Mouse (Mus musculus): ENCODE measurements around the gene Kidins220. TPM values are rescaled to one million over a fixed set of nuclear protein-coding genes. Genes with fewer than 3 reads are reported as not detected.

Gene Kidins220
- 235 and 458 TPM in 2 replicates for polyA plus RNA-seq (2012; ENCODE audit: insufficient read depth, insufficient read length, low replicate concordance, missing spikeins)

GRCm38 (mm10) chr12:24974446-24975114 is at the start of gene Kidins220:
Gene Kidins220 (plus strand): TSS chr12:24974925.
- peak within 1 kb of the TSS; percentile 68 for H3K27ac ChIP-seq (ENCODE audit: insufficient read depth, low read depth, low read length)
- peak; percentile 74; the same call in 1 of the 2 replicates for TF ChIP-seq POLR2A (IDR thresholded peaks at IDR 0.05; ENCODE audit: insufficient read depth, low read depth, low read length)
- TF ChIP-seq CTCF (IDR thresholded peaks at IDR 0.05; ENCODE audit: insufficient read depth, low read depth, low read length): no peak
- H3K4me1 ChIP-seq (ENCODE audit: control insufficient read depth, insufficient read depth, low read length): 0 out of 2 replicates have a peak, but pooled peaks cover 3% of the 10 kb centered on the region
- 13% methylated on average over 29 of the region's 29 CpGs for WGBS
- H3K4me3 ChIP-seq (ENCODE audit: insufficient read depth, low read depth, low read length): peak within 1 kb of the TSS; percentile 85

- no peak overlapping the region for H3K27ac ChIP-seq (ENCODE audit: insufficient read depth, low read depth, low read length)
- WGBS: 90% methylated on average over 5 of the region's 5 CpGs
- H3K4me1 ChIP-seq (ENCODE audit: control insufficient read depth, insufficient read depth, low read length): peaks cover 9% of the 10 kb centered on the region
- H3K4me3 ChIP-seq (ENCODE audit: insufficient read depth, low read depth, low read length): no peak overlapping the region
- TF ChIP-seq POLR2A (IDR thresholded peaks at IDR 0.05; ENCODE audit: insufficient read depth, low read depth, low read length) (no peak), CTCF (IDR thresholded peaks at IDR 0.05; ENCODE audit: insufficient read depth, low read depth, low read length) (no peak)
These were observed 49.4 kb upstream of the Kidins220 start for GRCm38 (mm10) chr12:24925276-24925675.

DNA sequence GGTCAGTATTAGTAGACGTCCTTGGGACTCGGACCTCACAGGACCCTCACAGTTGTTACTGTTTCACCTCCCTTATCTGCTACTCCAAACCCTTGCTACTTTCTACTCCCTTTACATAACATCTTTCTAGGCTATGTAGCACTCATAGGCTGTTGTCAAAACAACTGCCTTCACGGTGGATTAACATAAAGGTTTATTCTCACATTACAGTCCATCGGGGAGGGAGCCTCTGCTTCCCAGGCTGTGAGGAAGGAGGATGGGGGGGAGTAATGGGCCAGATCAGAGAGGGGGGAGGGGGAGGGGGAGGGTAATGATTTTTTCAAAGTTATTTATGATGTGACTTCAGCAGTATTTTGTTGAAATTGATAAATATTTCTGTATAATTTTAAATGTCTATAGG is 49.0 kb upstream of the Kidins220 start:
- Histone ChIP-seq H3K4me3 (ENCODE audit: insufficient read depth, low read depth, low read length) (no peak overlapping the region), H3K4me1 (ENCODE audit: control insufficient read depth, insufficient read depth, low read length) (peaks cover 11% of the 10 kb centered on the region), H3K27ac (ENCODE audit: insufficient read depth, low read depth, low read length) (no peak overlapping the region)
- 69% methylated on average over 4 of the region's 4 CpGs for WGBS
- TF ChIP-seq CTCF (IDR thresholded peaks at IDR 0.05; ENCODE audit: insufficient read depth, low read depth, low read length) (no peak), POLR2A (IDR thresholded peaks at IDR 0.05; ENCODE audit: insufficient read depth, low read depth, low read length) (no peak)

DNA sequence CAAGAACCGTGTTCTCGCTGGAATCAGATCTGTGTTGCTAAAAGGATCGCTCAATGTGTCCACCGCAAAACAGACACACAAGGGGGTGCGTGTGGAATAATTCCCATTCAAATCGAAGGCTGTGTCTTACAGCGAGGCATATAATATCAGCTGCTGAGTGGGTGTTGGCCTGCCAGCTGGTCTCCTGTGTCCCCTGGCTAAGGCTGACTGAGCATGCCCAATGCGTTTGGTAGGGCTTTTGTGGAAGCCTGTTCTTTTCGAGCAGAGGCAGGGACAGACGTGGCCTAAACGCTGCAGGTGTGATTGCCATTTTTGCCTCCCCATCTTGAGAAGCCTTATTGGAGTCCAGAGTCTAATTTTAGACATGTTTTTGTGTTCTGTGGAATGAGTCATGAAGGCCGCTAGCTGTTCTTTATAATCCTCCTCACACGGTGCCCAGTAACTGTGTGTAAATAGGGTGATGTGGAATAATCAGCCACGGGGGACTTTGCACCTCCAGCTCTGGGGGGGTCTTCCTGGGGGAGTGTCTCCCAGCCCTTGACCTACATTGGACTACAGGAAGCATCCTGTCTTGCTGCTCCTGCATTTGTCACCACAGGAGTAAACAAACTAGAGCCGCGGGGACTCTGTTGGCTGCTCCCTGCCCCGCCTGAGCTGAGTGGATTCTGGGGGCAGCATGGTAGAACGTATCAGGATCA is 46.5 kb upstream of the Kidins220 start:
- Histone ChIP-seq H3K27ac (ENCODE audit: insufficient read depth, low read depth, low read length) (peak overlapping the region; percentile 77), H3K4me1 (ENCODE audit: control insufficient read depth, insufficient read depth, low read length) (peaks cover 14% of the 10 kb centered on the region), H3K4me3 (ENCODE audit: insufficient read depth, low read depth, low read length) (no peak overlapping the region)
- TF ChIP-seq POLR2A (IDR thresholded peaks at IDR 0.05; ENCODE audit: insufficient read depth, low read depth, low read length): no peak
- no peak for TF ChIP-seq CTCF (IDR thresholded peaks at IDR 0.05; ENCODE audit: insufficient read depth, low read depth, low read length)
- WGBS: 39% methylated on average over 18 of the region's 18 CpGs

DNA sequence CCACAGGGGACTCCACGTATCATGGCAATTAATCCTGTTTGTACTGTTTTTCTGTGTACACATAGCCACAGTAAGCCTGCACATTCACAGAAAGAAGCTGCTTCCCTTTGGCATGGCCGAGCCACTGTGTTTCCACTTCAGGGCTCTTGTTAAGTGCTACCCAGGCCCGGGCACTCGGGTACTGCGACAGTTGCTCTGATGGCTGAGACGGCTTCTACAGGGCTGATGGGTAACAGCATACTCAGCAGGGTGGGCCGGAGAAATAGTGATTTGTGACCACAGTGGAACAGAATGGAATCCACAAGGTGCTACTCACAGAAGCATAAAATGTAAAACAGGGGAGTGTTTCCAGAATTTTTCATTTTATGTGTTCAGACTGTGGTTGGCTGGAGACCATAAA is 45.7 kb upstream of the Kidins220 start:
- 0 out of 2 replicates have a peak overlapping the region, but pooled peaks have one; percentile 77 for H3K27ac ChIP-seq (ENCODE audit: insufficient read depth, low read depth, low read length)

DNA sequence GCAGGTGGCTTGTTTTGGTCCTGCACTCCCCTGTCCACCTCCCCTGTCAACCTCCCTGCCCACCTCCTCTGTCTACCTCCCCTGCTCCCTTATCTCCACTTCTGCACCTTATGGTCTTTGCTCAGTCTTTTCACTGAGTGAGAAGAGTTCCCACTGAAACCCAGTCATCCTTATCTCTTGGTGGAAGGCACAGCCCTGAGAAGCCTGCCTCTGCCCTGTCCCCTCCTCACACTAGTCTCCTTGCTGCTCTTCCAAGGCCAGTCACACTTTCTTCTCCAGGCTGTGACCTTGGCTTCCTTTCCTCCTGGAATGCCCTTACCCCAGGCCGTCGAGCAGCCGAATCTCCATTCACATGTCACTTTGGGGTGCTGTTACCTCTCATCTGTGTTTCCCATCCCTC is 44.0 kb upstream of the Kidins220 start:
- TF ChIP-seq CTCF (IDR thresholded peaks at IDR 0.05; ENCODE audit: insufficient read depth, low read depth, low read length) (no peak), POLR2A (IDR thresholded peaks at IDR 0.05; ENCODE audit: insufficient read depth, low read depth, low read length) (no peak)
- H3K27ac ChIP-seq (ENCODE audit: insufficient read depth, low read depth, low read length): no peak overlapping the region
- H3K4me1 ChIP-seq (ENCODE audit: control insufficient read depth, insufficient read depth, low read length): peaks cover 18% of the 10 kb centered on the region
- no peak overlapping the region for H3K4me3 ChIP-seq (ENCODE audit: insufficient read depth, low read depth, low read length)
- 84% methylated on average over 3 of the region's 3 CpGs for WGBS

More for the DNA sequence above, 45.7 kb upstream of the Kidins220 start:
- H3K4me1 ChIP-seq (ENCODE audit: control insufficient read depth, insufficient read depth, low read length): peaks cover 18% of the 10 kb centered on the region
- H3K4me3 ChIP-seq (ENCODE audit: insufficient read depth, low read depth, low read length): no peak overlapping the region
- WGBS: 58% methylated on average over 7 of the region's 7 CpGs
- TF ChIP-seq POLR2A (IDR thresholded peaks at IDR 0.05; ENCODE audit: insufficient read depth, low read depth, low read length) (no peak), CTCF (IDR thresholded peaks at IDR 0.05; ENCODE audit: insufficient read depth, low read depth, low read length) (no peak)

DNA sequence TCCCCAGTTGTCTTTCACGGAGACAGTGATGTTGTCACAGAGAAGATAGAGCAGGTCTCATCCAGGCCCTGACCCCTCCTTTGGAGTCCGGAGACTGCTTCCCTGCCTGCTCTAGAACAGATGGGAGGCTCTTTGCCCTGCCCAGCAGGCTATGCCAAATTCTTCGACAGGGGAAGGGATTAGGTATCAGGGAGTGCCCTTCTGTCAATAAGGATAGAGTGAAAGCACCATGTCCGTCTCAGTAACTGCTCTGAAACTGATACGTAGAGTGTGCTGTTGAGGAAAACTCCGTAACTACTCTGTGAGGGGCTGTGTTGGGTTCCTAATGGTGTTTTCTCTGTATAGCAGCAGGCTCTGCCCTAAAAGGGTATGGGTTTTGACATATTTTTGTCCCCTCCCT is 42.6 kb upstream of the Kidins220 start:
- 89% methylated on average over 6 of the region's 6 CpGs for WGBS
- H3K4me1 ChIP-seq (ENCODE audit: control insufficient read depth, insufficient read depth, low read length): peaks cover 18% of the 10 kb centered on the region
- no peak overlapping the region for H3K4me3 ChIP-seq (ENCODE audit: insufficient read depth, low read depth, low read length)
- no peak overlapping the region for H3K27ac ChIP-seq (ENCODE audit: insufficient read depth, low read depth, low read length)
- TF ChIP-seq POLR2A (IDR thresholded peaks at IDR 0.05; ENCODE audit: insufficient read depth, low read depth, low read length) (no peak), CTCF (IDR thresholded peaks at IDR 0.05; ENCODE audit: insufficient read depth, low read depth, low read length) (no peak)

DNA sequence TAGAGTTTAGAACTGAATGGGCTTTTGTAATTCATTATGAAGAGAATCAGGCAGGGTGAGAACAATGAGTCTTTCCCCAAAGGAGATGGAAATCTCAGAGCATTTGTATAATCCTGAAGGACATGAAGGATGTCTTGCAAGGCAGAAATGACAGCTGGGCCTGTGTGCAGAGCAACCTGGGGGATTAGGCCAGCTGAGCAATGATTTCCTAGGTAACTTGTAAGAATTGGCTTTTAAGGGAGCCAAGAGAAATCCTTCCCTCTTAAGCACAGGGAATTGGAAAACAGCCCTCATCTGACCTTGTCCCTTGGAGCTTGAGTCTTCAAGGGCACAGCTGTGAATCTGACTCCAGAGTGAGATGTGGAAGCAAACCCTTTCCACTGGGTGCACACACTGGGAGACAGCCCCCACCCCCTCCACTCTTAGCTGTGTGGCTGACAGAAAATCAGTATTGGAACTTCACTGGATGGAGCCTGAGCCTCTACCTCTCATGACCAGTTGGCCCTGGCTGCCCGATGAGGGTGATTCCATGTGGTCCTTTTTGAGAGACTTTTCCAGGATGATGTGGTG is 41.4 kb upstream of the Kidins220 start:
- Histone ChIP-seq H3K4me1 (ENCODE audit: control insufficient read depth, insufficient read depth, low read length) (peaks cover 15% of the 10 kb centered on the region), H3K27ac (ENCODE audit: insufficient read depth, low read depth, low read length) (peak overlapping the region; percentile 71; the same call in 1 of the 2 replicates), H3K4me3 (ENCODE audit: insufficient read depth, low read depth, low read length) (no peak overlapping the region)
- 74% methylated on average over 1 of the region's 1 CpGs for WGBS
- TF ChIP-seq CTCF (IDR thresholded peaks at IDR 0.05; ENCODE audit: insufficient read depth, low read depth, low read length): no peak
- TF ChIP-seq POLR2A (IDR thresholded peaks at IDR 0.05; ENCODE audit: insufficient read depth, low read depth, low read length): no peak

GRCm38 (mm10) chr12:24933996-24934395 is 40.7 kb upstream of the Kidins220 start:
- Histone ChIP-seq H3K4me3 (ENCODE audit: insufficient read depth, low read depth, low read length) (no peak overlapping the region), H3K4me1 (ENCODE audit: control insufficient read depth, insufficient read depth, low read length) (peaks cover 10% of the 10 kb centered on the region), H3K27ac (ENCODE audit: insufficient read depth, low read depth, low read length) (no peak overlapping the region)
- 84% methylated on average over 3 of the region's 3 CpGs for WGBS
- TF ChIP-seq POLR2A (IDR thresholded peaks at IDR 0.05; ENCODE audit: insufficient read depth, low read depth, low read length) (no peak), CTCF (IDR thresholded peaks at IDR 0.05; ENCODE audit: insufficient read depth, low read depth, low read length) (no peak)
